Comparison of ENCODE assay signal across 20 mouse cellular contexts in the genomic region with DNA sequence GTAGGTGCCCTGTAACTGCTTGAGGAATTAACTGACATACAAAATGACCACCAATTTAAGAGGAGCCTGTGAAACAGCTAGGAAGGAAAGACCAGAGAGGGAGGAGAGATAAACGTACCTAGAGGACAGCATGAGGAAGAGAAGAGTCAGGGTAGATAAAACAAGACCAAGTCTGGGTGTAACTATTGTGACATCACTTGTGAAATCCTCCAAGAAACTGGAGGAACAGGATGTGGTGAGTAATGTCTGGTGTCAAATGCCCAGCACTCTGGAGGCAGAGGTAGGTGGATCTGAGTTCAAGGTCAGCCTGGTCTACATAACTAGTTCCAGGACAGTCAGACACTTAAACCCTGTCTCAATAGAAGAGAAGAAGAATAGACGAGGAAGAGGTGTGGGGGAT. TPM values are rescaled to one million over a fixed set of nuclear protein-coding genes. Genes with fewer than 3 reads are reported as not detected.
DNase-seq lines count a peak whose midpoint lies in the region; ATAC-seq and TF ChIP-seq lines count a peak whose summit lies in the region.
"Had no signal": no experiment of that assay in that cellular context is flagged by ENCODE, and none has a peak within 500 bp of the region (broad histone marks: within the 10 kb centered on the region; RNA-seq: fewer than 3 reads in every experiment).

No protein-coding gene starts in this region.

- ATAC-seq in megakaryocyte-erythroid progenitor cell, adult 5-6 weeks (replicated peaks; ENCODE audit: low FRiP score, low TSS enrichment, poor library complexity, severe bottlenecking) = 0 out of 2 replicates have a peak, but pooled peaks have one; percentile 37
- no peak for ATAC-seq in cerebellum, adult (ENCODE audit: insufficient number of reproducible peaks, low FRiP score, low TSS enrichment)
- ATAC-seq: forebrain, postnatal 0 days had no signal

- no peaks in the 10 kb centered on the region; the same call in 1 of the 2 replicates for H3K4me1 ChIP-seq in bone marrow, adult 2 months (ENCODE audit: control insufficient read depth, insufficient read depth, low read length)
- H3K4me1 ChIP-seq: embryonic facial prominence, embryonic 13.5 days; hindbrain, embryonic 13.5 days; kidney, embryonic 15.5 days; limb, embryonic 12.5 days had no signal

- DNase-seq in heart, adult 11 months = peak; percentile 73
- no peak for DNase-seq in heart, adult 8-10 months (ENCODE audit: low spot score)
- peak; percentile 14 for DNase-seq in 3134 (ENCODE audit: extremely low read depth, insufficient read length, low spot score)
- no peak for DNase-seq in spleen, postnatal 4 days (ENCODE audit: low spot score in 2 of 2)
- no peak for DNase-seq in embryo, embryonic 10.5 days (ENCODE audit: low spot score)
- DNase-seq: cerebellum, adult 2 months; forebrain, postnatal 0 days; gastrocnemius, adult 2 months; heart, postnatal 10 days; midbrain, embryonic 14.5 days; thymus, postnatal 4 days had no signal

- TF ChIP-seq CTCF in bone marrow, adult 2 months (IDR thresholded peaks at IDR 0.05; ENCODE audit: control insufficient read depth, insufficient read depth, low read length) = no peak

- TF ChIP-seq POLR2A in bone marrow, adult 2 months (IDR thresholded peaks at IDR 0.05; ENCODE audit: borderline replicate concordance, control insufficient read depth, low read depth, low read length) = no peak

- peak overlapping the region; percentile 17; the same call in 1 of the 2 replicates for H3K27ac ChIP-seq in bone marrow, adult 2 months (ENCODE audit: control insufficient read depth, insufficient read depth, low read depth, low read length, poor library complexity)
- H3K27ac ChIP-seq: embryonic facial prominence, embryonic 13.5 days; gastrocnemius, adult 2 months; hindbrain, embryonic 13.5 days; kidney, embryonic 15.5 days; limb, embryonic 12.5 days; liver, embryonic 14.5 days; macrophage had no signal

- no peak overlapping the region for H3K4me3 ChIP-seq in bone marrow, adult 2 months (replicated peaks; ENCODE audit: control insufficient read depth, low read depth, low read length)
- H3K4me3 ChIP-seq: embryonic facial prominence, embryonic 13.5 days; gastrocnemius, adult 2 months; hindbrain, embryonic 13.5 days; kidney, embryonic 15.5 days; limb, embryonic 12.5 days had no signal

- WGBS in bone marrow, adult 2 months = 6% methylated on average over 2 of the region's 2 CpGs

RNA-seq across cellular contexts. Expression of gene Kdm2a, which starts 11.0 kb away (rescaled TPM):
- 10 to 100 TPM; 36.9 to 47.7 (median 38.9) TPM for total RNA-seq in heart, adult 8-10 months (2022)
- polyA plus RNA-seq in bone marrow, adult 2 months (2011; ENCODE audit: insufficient read depth, insufficient read length, low replicate concordance, missing spikeins) = 29.2 and 38.9 TPM in 2 replicates
- total RNA-seq in megakaryocyte-erythroid progenitor cell, adult 5-6 weeks (2014; fragmentation: Nextera tagmentation) = 74.8 and 89.7 TPM in 2 replicates
- total RNA-seq in megakaryocyte-erythroid progenitor cell, adult 5-6 weeks (2017) = 49.0 and 79.7 TPM in 2 replicates

RNA-seq across cellular contexts. Expression of gene Rhod, which starts 30.2 kb away (rescaled TPM):
- 1 to 10 TPM; 5.1 to 6.7 (median 5.8) TPM for total RNA-seq in heart, adult 8-10 months (2022)
- polyA plus RNA-seq in bone marrow, adult 2 months (2011; ENCODE audit: insufficient read depth, insufficient read length, low replicate concordance, missing spikeins) = 0.86 and 1.3 TPM in 2 replicates
- total RNA-seq in megakaryocyte-erythroid progenitor cell, adult 5-6 weeks (2014; fragmentation: Nextera tagmentation) = 0.72 TPM in 1 of 2 replicates, not detected in the other
- not detected in 2 replicates for total RNA-seq in megakaryocyte-erythroid progenitor cell, adult 5-6 weeks (2017)

Comparison
In these comparisons a context has a peak if more than half of its experiments do, and no peak if none do; other contexts are left out.
1. DNase-seq: peak in heart, adult 11 months (single experiment) and 3134 (single experiment); none in heart, adult 8-10 months (single experiment), spleen, postnatal 4 days (0 of 2) and embryo, embryonic 10.5 days (single experiment).